Mouse (Mus musculus) cerebellum, adult 18-20 months (tissue): ENCODE results near the gene Tcp11l2.

Source experiments
- DNase-seq, 2 experiments: peaks; one replicate each; pipeline ENCODE4 v3.0.0; 2021

Tcp11l2 gene

DNA sequence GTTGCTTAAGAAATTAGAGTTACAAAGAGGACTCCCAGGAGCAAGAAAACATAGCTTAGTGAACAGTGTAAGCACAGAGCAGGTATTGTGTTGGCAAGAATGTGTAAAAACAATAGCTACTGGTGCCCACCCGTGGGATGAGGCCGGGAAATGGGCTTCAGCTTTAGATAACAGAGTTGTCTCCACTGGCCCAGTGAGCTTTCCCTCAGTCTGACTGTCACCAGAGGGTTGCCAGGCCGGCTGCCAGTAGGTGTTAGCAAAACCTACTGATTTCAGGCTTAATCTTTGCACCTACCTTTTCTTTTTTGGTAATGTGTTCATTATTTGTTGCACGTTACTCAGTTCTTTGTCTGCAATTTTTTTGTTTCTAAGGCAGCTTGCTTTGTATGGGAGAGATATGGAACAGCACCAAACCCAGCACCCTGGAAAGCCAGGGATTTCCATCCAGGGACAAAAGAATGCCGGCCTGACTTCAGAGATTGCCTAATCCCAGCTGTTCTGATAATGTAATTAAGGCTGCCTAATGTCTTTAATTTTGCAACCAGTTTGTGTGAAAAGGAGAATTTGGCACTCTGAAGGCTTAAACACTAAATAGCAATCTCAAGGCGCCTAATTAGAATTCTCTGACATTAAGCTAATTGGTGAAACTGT lies 81.1 kb downstream of the Tcp11l2 start:
- DNase-seq = no peak

DNA sequence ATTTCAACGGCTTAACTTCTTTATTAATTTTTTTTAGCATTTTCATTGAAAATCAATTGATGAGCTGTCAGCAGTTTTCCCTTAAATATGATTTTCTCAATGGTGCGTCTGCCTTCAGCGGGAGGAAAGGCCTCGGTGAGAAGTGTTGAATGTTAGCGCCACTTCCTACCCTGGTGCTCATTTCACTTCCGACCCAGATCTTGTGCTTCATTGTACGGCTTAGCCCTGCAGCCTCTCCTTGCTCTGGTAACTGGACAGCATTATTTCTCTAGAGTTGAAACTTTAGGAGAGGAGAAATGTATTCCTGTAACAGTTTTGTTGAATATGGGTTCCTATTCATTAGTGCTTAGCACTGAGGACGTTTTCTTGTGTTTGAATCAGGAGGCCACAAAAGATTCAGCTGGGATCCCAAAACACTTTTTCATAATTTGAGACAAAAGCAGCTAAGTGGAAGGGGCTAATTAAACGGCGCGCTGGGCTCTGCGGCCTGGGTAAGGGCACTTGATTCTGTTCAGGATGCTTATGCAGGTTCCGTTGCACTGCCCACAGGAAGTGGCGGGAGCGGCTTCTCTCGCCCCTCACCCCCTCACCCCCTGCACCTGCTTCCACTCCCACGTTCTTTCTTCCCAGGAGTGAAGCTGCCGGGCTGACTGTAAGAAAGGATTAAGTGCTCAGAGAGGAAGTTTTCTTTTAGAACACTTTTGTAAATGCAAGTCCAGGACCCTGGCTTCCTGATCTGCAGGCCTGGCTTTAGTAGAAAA lies 81.8 kb downstream of the Tcp11l2 start:
- no peak for DNase-seq

DNA sequence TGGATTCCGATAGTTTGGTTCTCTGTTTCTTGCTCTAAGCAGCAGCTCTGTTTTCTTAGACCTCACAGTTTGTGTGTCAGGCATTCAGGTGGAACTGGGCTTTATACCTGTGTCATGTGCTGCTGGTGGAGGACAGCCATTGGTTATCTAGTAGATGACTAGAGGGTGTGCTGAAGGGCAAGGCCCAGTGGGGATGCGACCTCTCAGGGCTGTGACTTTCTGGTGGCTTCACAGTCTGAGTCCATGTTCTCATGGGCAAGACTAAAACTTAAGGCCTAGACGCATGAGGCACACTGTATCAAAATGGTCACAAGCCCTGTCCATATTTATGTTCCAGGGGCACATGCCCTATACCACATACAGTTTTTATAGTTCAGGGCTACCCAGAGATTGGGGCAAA lies 82.9 kb downstream of the Tcp11l2 start:
- DNase-seq = no peak

DNA sequence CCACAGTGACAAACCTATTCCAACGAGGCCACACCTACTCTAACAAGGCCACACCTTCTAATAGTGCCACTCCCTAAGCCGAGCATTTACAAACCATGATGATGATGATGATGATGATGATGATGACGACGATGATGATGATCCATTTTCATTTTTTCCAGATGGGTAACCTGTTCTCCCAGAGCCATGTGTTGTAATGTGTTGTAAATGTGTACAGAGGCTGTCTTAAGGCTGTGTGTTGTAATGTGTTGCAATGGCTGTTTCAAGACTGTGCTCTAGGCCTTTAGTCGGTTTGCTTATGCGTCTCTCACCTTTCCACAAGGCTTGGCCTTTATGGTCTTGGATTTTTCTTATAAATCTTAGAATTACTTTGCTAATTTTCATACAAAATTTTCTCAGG lies 85.7 kb downstream of the Tcp11l2 start:
- DNase-seq = no peak
